Mouse (Mus musculus): ENCODE data around the gene Siglec1. TPM values are rescaled to one million over a fixed set of nuclear protein-coding genes. Genes with fewer than 3 reads are reported as not detected.
A peak's percentile ranks its signal among the peaks of the same experiment; 100 is the strongest.

Gene Siglec1
- polyA plus RNA-seq, 1 experiment from 2014 or later = 0.08 TPM

GRCm38 (mm10) chr2:131052862-131053418 lies 33.6 kb downstream of the Siglec1 start:
- ATAC-seq (ENCODE audit: insufficient number of reproducible peaks, low FRiP score) = no peak
- peaks cover 66% of the 10 kb centered on the region for H3K27me3 ChIP-seq (replicated peaks)
- 72% methylated on average over 6 of the region's 6 CpGs for WGBS
- no peaks in the 10 kb centered on the region for H3K36me3 ChIP-seq
- H3K9ac ChIP-seq = no peak overlapping the region
- no peak overlapping the region for H3K4me3 ChIP-seq
- H3K27ac ChIP-seq (ENCODE audit: poor library complexity, severe bottlenecking) = no peak overlapping the region
- no peak overlapping the region for H3K4me2 ChIP-seq
- H3K4me1 ChIP-seq (replicated peaks) = peaks cover 32% of the 10 kb centered on the region
- H3K9me3 ChIP-seq (replicated peaks) = no peaks in the 10 kb centered on the region

GRCm38 (mm10) chr2:131052043-131052442 lies 34.5 kb downstream of the Siglec1 start:
- H3K9me3 ChIP-seq (replicated peaks) = no peaks in the 10 kb centered on the region

GRCm38 (mm10) chr2:131046025-131046424 lies 40.5 kb downstream of the Siglec1 start:
- 71% methylated on average over 2 of the region's 2 CpGs for WGBS
- Histone ChIP-seq H3K4me2 (no peak overlapping the region), H3K4me3 (no peak overlapping the region), H3K9me3 (replicated peaks) (no peaks in the 10 kb centered on the region), H3K9ac (no peak overlapping the region), H3K4me1 (replicated peaks) (peaks cover 20% of the 10 kb centered on the region), H3K36me3 (no peaks in the 10 kb centered on the region), H3K27me3 (replicated peaks) (peaks cover 36% of the 10 kb centered on the region), H3K27ac (ENCODE audit: poor library complexity, severe bottlenecking) (no peak overlapping the region)
- no peak for ATAC-seq (ENCODE audit: insufficient number of reproducible peaks, low FRiP score)

More at GRCm38 (mm10) chr2:131052043-131052442, 34.5 kb downstream of the Siglec1 start:
- Histone ChIP-seq H3K4me1 (replicated peaks) (peaks cover 32% of the 10 kb centered on the region), H3K27ac (ENCODE audit: poor library complexity, severe bottlenecking) (no peak overlapping the region), H3K27me3 (replicated peaks) (peaks cover 61% of the 10 kb centered on the region), H3K4me3 (no peak overlapping the region), H3K9ac (no peak overlapping the region), H3K36me3 (no peaks in the 10 kb centered on the region), H3K4me2 (no peak overlapping the region)
- no peak for ATAC-seq (ENCODE audit: insufficient number of reproducible peaks, low FRiP score)
- WGBS = 63% methylated on average over 5 of the region's 5 CpGs

- Histone ChIP-seq H3K36me3 (no peaks in the 10 kb centered on the region), H3K4me3 (no peak overlapping the region), H3K27me3 (replicated peaks) (peaks cover 43% of the 10 kb centered on the region), H3K27ac (ENCODE audit: poor library complexity, severe bottlenecking) (no peak overlapping the region), H3K4me1 (replicated peaks) (peaks cover 24% of the 10 kb centered on the region), H3K9me3 (replicated peaks) (no peaks in the 10 kb centered on the region), H3K9ac (no peak overlapping the region), H3K4me2 (no peak overlapping the region)
- 0 out of 2 replicates have a peak, but pooled peaks have one; percentile 51 for ATAC-seq (ENCODE audit: insufficient number of reproducible peaks, low FRiP score)
- WGBS = 52% methylated on average over 9 of the region's 9 CpGs
These were observed 41.4 kb downstream of the Siglec1 start for GRCm38 (mm10) chr2:131044989-131045720.

- WGBS = 8% methylated on average over 7 of the region's 7 CpGs
These were observed 42.2 kb downstream of the Siglec1 start for GRCm38 (mm10) chr2:131044354-131044852.

GRCm38 (mm10) chr2:131042988-131043387 lies 43.6 kb downstream of the Siglec1 start, which contains the start of gene Gfra4:
TSS of gene Gfra4 (minus strand) at chr2:131043088.
- H3K9me3 ChIP-seq (replicated peaks) = no peaks in the 10 kb centered on the region
- peaks cover 60% of the 10 kb centered on the region for H3K27me3 ChIP-seq (replicated peaks)
- ATAC-seq (ENCODE audit: insufficient number of reproducible peaks, low FRiP score) = no peak
- peaks cover 24% of the 10 kb centered on the region for H3K4me1 ChIP-seq (replicated peaks)
- no peaks in the 10 kb centered on the region for H3K36me3 ChIP-seq
- 53% methylated on average over 2 of the region's 2 CpGs for WGBS
- no peak within 1 kb of the TSS for H3K27ac ChIP-seq (ENCODE audit: poor library complexity, severe bottlenecking)
- no peak within 1 kb of the TSS; the same call in 1 of the 2 replicates for H3K4me3 ChIP-seq
- no peak within 1 kb of the TSS for H3K9ac ChIP-seq
- H3K4me2 ChIP-seq = no peak within 1 kb of the TSS; the same call in 1 of the 2 replicates

More at GRCm38 (mm10) chr2:131044354-131044852, 42.2 kb downstream of the Siglec1 start:
- H3K9me3 ChIP-seq (replicated peaks) = no peaks in the 10 kb centered on the region
- no peak for ATAC-seq (ENCODE audit: insufficient number of reproducible peaks, low FRiP score)
- H3K9ac ChIP-seq = no peak overlapping the region
- no peaks in the 10 kb centered on the region for H3K36me3 ChIP-seq
- H3K4me1 ChIP-seq (replicated peaks) = peaks cover 24% of the 10 kb centered on the region
- H3K4me2 ChIP-seq = 0 out of 2 replicates have a peak overlapping the region, but pooled peaks have one; percentile 8
- peaks cover 50% of the 10 kb centered on the region for H3K27me3 ChIP-seq (replicated peaks)
- no peak overlapping the region for H3K27ac ChIP-seq (ENCODE audit: poor library complexity, severe bottlenecking)
- no peak overlapping the region for H3K4me3 ChIP-seq

- Histone ChIP-seq H3K4me2 (peak overlapping the region; percentile 98), H3K36me3 (no peaks in the 10 kb centered on the region), H3K9ac (peak overlapping the region; percentile 77), H3K4me1 (replicated peaks) (peaks cover 31% of the 10 kb centered on the region), H3K9me3 (replicated peaks) (no peaks in the 10 kb centered on the region), H3K27me3 (replicated peaks) (peaks cover 58% of the 10 kb centered on the region), H3K4me3 (peak overlapping the region; percentile 71), H3K27ac (ENCODE audit: poor library complexity, severe bottlenecking) (no peak overlapping the region)
- ATAC-seq (ENCODE audit: insufficient number of reproducible peaks, low FRiP score) = 0 out of 2 replicates have a peak, but pooled peaks have one; percentile 13
- WGBS = 3% methylated on average over 113 of the region's 115 CpGs
These were observed 45.4 kb downstream of the Siglec1 start for GRCm38 (mm10) chr2:131040854-131041825.

- Histone ChIP-seq H3K4me2 (no peak overlapping the region), H3K27me3 (replicated peaks) (peaks cover 57% of the 10 kb centered on the region), H3K4me3 (no peak overlapping the region), H3K4me1 (replicated peaks) (peaks cover 18% of the 10 kb centered on the region), H3K9me3 (replicated peaks) (no peaks in the 10 kb centered on the region), H3K27ac (ENCODE audit: poor library complexity, severe bottlenecking) (no peak overlapping the region), H3K36me3 (no peaks in the 10 kb centered on the region), H3K9ac (no peak overlapping the region)
- no peak for ATAC-seq (ENCODE audit: insufficient number of reproducible peaks, low FRiP score)
- 79% methylated on average over 5 of the region's 5 CpGs for WGBS
These were observed 47.9 kb downstream of the Siglec1 start for GRCm38 (mm10) chr2:131038675-131039074.

GRCm38 (mm10) chr2:131038197-131038596 lies 48.4 kb downstream of the Siglec1 start:
- WGBS = 84% methylated on average over 6 of the region's 6 CpGs
- H3K27me3 ChIP-seq (replicated peaks) = peaks cover 54% of the 10 kb centered on the region

GRCm38 (mm10) chr2:131037226-131037990 lies 49.2 kb downstream of the Siglec1 start:
- Histone ChIP-seq H3K4me3 (no peak overlapping the region), H3K27ac (ENCODE audit: poor library complexity, severe bottlenecking) (no peak overlapping the region), H3K4me2 (no peak overlapping the region), H3K4me1 (replicated peaks) (peaks cover 18% of the 10 kb centered on the region), H3K9ac (no peak overlapping the region), H3K36me3 (no peaks in the 10 kb centered on the region), H3K27me3 (replicated peaks) (peaks cover 46% of the 10 kb centered on the region), H3K9me3 (replicated peaks) (0 out of 2 replicates have a peak, but pooled peaks cover 3% of the 10 kb centered on the region)
- 38% methylated on average over 17 of the region's 17 CpGs for WGBS
- ATAC-seq (ENCODE audit: insufficient number of reproducible peaks, low FRiP score) = no peak

More at GRCm38 (mm10) chr2:131038197-131038596, 48.4 kb downstream of the Siglec1 start:
- Histone ChIP-seq H3K4me2 (no peak overlapping the region), H3K4me1 (replicated peaks) (peaks cover 18% of the 10 kb centered on the region), H3K27ac (ENCODE audit: poor library complexity, severe bottlenecking) (no peak overlapping the region), H3K36me3 (no peaks in the 10 kb centered on the region), H3K9ac (no peak overlapping the region), H3K9me3 (replicated peaks) (0 out of 2 replicates have a peak, but pooled peaks cover 3% of the 10 kb centered on the region), H3K4me3 (no peak overlapping the region)
- ATAC-seq (ENCODE audit: insufficient number of reproducible peaks, low FRiP score) = no peak

Measured in heart, embryonic 12.5 days (tissue).